Mouse (Mus musculus): ENCODE measurements around the gene Kctd3. TPM values are rescaled to one million over a fixed set of nuclear protein-coding genes. Genes with fewer than 3 reads are reported as not detected.

Gene Kctd3
- polyA plus RNA-seq, 1 experiment from 2014 or later: 54.1 TPM

- Histone ChIP-seq H3K4me3 (replicated peaks; ENCODE audit: low read length) (no peak overlapping the region), H3K9ac (no peak overlapping the region), H3K4me1 (replicated peaks; ENCODE audit: control insufficient read depth, insufficient read depth, low read length) (no peaks in the 10 kb centered on the region), H3K27me3 (ENCODE audit: control insufficient read depth, insufficient read depth, low read length) (no peaks in the 10 kb centered on the region), H3K27ac (no peak overlapping the region), H3K9me3 (ENCODE audit: control insufficient read depth, low read length) (no peaks in the 10 kb centered on the region), H3K4me2 (replicated peaks) (no peak overlapping the region), H3K36me3 (replicated peaks; ENCODE audit: control insufficient read depth, insufficient read depth) (no peaks in the 10 kb centered on the region)
- no peak for ATAC-seq (ENCODE audit: low FRiP score)
- 87% methylated on average over 11 of the region's 11 CpGs for WGBS
- no peak for DNase-seq (ENCODE audit: low spot score)
Observed at GRCm38 (mm10) chr1:188946849-188947248, 60.8 kb downstream of the Kctd3 start.

- 41% methylated on average over 8 of the region's 8 CpGs for WGBS
- Histone ChIP-seq H3K9me3 (ENCODE audit: control insufficient read depth, low read length) (no peaks in the 10 kb centered on the region), H3K27me3 (ENCODE audit: control insufficient read depth, insufficient read depth, low read length) (no peaks in the 10 kb centered on the region), H3K36me3 (replicated peaks; ENCODE audit: control insufficient read depth, insufficient read depth) (no peaks in the 10 kb centered on the region), H3K9ac (no peak overlapping the region), H3K4me3 (replicated peaks; ENCODE audit: low read length) (no peak overlapping the region), H3K27ac (no peak overlapping the region), H3K4me2 (replicated peaks) (no peak overlapping the region), H3K4me1 (replicated peaks; ENCODE audit: control insufficient read depth, insufficient read depth, low read length) (no peaks in the 10 kb centered on the region)
- DNase-seq (ENCODE audit: low spot score) (no peak), ATAC-seq (ENCODE audit: low FRiP score) (no peak)
Observed at GRCm38 (mm10) chr1:188945326-188945725, 62.3 kb downstream of the Kctd3 start.

DNA sequence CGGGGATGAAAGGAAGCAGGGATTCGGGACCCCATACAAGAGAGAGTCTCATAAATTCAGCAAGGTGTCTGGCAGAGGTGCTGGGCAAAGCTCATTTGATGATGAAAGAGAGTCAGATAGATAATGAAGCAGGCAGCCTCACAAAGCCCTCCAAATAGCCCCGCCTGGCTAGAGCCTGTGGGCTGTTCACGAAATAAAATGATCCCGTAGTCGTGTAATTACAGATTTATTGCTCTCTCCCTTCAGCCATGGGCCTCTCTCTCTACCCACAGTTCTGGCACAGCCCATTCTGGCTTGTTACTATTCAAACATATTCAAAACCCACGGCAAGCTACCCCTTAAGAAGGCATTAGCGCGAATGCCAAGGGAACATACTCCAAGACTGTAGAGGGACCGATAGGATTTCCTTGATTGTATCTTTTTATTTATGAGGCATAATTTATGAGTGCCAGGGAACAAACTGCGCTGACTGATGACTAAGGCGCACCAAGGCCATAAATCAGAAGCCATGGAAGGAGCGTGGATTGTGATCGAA lies 70.3 kb downstream of the Kctd3 start:
- DNase-seq (ENCODE audit: low spot score) (no peak), ATAC-seq (ENCODE audit: low FRiP score) (no peak)
- Histone ChIP-seq H3K4me3 (replicated peaks; ENCODE audit: low read length) (no peak overlapping the region), H3K4me2 (replicated peaks) (no peak overlapping the region), H3K9me3 (ENCODE audit: control insufficient read depth, low read length) (no peaks in the 10 kb centered on the region), H3K4me1 (replicated peaks; ENCODE audit: control insufficient read depth, insufficient read depth, low read length) (no peaks in the 10 kb centered on the region), H3K27me3 (ENCODE audit: control insufficient read depth, insufficient read depth, low read length) (no peaks in the 10 kb centered on the region), H3K36me3 (replicated peaks; ENCODE audit: control insufficient read depth, insufficient read depth) (no peaks in the 10 kb centered on the region), H3K27ac (no peak overlapping the region), H3K9ac (no peak overlapping the region)
- 58% methylated on average over 14 of the region's 14 CpGs for WGBS

All from hindbrain, embryonic 14.5 days (tissue).